Mouse (Mus musculus): Measurements from ENCODE around the gene Galnt17. TPM values are rescaled to one million over a fixed set of nuclear protein-coding genes. Genes with fewer than 3 reads are reported as not detected.

The Galnt17 gene
- total RNA-seq, 2 experiments from 2014 or later, result 29.6 to 30.7 TPM

- DNase-seq (ENCODE audit: extremely low spot score in 1 of 2, low spot score in 2 of 2), result peak in 1 of 2 experiments; percentile 20
- intact Hi-C loops (cut with DNase I), result loop anchor here (10.0 kb wide), 1 partner anchor 142 kb away; no protein-coding TSS in a partner anchor
Measured at GRCm38 (mm10) chr5:131006524-131006923, 301.8 kb downstream of the Galnt17 start.

DNA sequence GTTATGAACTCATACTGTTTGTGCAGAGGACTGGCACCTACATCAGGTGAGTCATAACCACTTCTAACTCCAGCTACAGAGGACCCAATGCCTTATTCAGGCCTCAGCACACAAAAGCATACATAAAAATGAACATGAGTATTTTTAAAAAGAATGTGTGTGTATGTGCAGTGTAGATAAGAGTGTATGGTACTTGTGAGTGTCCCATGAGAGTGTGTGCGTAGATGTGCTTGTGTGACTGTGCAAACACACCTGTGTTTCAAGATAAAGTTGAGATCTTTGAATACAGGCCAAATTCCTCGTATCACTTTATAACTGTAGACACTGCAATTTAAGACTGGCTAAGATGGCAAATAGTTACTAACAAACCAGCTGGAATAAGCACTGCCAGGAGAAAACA, 307.7 kb downstream of the Galnt17 start:
- intact Hi-C loops (cut with DNase I), result loop anchor here (10.0 kb wide), 1 partner anchor 136 kb away; no protein-coding TSS in a partner anchor

DNA sequence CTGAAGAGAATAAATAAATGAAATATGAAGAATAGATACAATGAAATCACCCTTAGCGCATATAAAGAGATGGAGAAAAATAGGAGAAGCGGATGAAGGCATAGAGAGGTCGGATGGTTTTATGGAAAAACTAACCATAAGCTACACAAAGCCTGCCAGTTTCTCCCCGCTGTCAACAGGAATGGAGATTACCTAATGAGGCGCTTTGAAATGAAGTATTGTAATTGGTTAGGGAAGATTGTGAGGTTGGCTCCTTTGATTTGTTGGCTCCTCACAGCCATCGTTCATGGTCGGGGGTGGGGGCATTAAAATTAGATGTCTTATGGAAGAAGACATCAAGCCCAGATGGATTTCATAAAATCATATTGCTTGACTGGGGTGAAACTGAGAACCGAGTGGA, 329.0 kb downstream of the Galnt17 start:
- no peak for DNase-seq (ENCODE audit: extremely low spot score in 1 of 2, low spot score in 2 of 2)
- intact Hi-C loops (cut with DNase I), result no loop called here

More for the DNA sequence above, 307.7 kb downstream of the Galnt17 start:
- DNase-seq (ENCODE audit: extremely low spot score in 1 of 2, low spot score in 2 of 2), result no peak

DNA sequence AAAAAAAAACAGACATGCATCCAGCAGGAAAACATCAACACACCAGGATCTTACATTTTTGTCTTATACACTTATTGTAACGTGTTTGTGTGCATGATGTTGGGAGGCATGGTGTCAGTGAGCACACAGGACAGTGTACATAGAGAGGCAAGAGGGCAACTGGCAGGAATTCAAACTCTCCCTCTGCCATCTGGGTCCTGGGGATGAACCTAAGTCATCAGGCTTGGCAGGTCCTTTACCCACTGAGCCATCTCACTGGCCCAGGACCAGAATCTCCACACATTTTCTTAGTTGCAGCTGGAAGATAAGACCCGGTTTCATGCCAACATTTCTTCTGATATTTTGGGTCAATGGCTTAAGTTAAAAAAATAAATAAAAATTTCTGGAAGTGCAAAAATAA, 329.4 kb downstream of the Galnt17 start:
- DNase-seq (ENCODE audit: extremely low spot score in 1 of 2, low spot score in 2 of 2), result no peak
- intact Hi-C loops (cut with DNase I), result no loop called here

GRCm38 (mm10) chr5:130977999-130978398, 330.3 kb downstream of the Galnt17 start:
- intact Hi-C loops (cut with DNase I), result no loop called here
- no peak for DNase-seq (ENCODE audit: extremely low spot score in 1 of 2, low spot score in 2 of 2)

DNA sequence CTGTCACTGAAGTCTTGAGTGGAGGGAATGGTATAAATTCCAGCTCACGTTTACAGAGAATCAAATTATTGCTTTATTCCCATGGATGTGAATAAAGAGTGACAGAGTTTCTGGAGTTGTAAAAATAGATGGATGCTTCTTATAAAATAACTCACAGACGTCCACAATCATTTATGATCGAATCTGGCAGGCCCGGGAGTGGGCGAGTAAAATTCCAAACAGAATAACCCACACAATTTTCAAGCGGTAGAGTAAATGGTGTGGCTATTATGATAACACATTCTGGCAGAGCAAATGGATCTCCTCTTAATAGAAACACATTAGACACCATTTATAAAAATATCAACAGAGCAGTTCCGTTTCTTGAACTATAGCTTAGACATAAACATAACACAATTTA, 355.9 kb downstream of the Galnt17 start:
- DNase-seq (ENCODE audit: extremely low spot score in 1 of 2, low spot score in 2 of 2), result no peak
- intact Hi-C loops (cut with DNase I), result no loop called here

DNA sequence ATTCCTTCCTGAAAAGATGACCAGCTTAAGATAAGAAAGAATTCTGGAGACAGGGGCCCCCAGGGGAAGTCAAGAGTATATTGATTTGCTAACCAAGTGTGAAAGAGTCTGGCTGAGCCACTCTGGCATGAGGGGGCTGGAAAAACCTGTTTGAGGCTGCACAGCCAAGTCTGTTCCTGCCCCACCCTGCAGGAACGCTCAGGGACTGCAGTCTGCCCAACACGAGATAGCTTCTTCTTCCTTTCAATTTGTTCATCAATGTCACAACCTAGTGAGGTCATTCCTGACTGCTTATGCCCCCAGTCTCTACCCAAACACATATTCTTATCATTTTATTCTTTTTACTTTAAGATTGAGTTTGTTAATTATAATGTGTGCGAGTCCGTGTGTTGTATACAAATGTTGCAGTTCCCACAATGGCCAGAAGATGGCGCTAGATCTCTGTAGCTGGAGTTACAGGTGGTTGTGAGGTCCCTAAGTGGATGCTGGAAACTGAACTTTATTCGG, 357.4 kb downstream of the Galnt17 start:
- intact Hi-C loops (cut with DNase I), result no loop called here
- DNase-seq (ENCODE audit: extremely low spot score in 1 of 2, low spot score in 2 of 2), result peak in 1 of 2 experiments; percentile 26

GRCm38 (mm10) chr5:130950421-130950820, 357.9 kb downstream of the Galnt17 start:
- DNase-seq (ENCODE audit: extremely low spot score in 1 of 2, low spot score in 2 of 2), result no peak
- intact Hi-C loops (cut with DNase I), result no loop called here

DNA sequence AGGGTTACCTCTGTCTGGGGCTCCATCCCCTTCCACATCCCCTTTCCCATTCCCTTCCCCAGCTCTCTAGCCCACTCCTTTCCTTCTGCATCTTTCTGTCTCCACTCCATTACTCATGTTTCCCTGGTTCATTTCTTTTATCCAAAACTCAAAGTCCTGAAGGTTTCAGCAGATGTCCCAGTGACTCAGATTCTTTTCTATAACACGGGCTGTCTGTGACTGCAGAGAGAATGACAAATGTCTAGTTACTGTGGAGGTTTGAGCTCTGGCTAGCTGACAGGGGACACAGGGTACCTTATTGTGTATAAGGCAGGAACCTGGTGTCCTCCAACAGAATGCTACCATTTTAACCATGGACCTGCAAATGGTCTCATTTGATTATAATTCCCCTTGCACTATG, 358.6 kb downstream of the Galnt17 start:
- intact Hi-C loops (cut with DNase I), result no loop called here
- DNase-seq (ENCODE audit: extremely low spot score in 1 of 2, low spot score in 2 of 2), result no peak

DNA sequence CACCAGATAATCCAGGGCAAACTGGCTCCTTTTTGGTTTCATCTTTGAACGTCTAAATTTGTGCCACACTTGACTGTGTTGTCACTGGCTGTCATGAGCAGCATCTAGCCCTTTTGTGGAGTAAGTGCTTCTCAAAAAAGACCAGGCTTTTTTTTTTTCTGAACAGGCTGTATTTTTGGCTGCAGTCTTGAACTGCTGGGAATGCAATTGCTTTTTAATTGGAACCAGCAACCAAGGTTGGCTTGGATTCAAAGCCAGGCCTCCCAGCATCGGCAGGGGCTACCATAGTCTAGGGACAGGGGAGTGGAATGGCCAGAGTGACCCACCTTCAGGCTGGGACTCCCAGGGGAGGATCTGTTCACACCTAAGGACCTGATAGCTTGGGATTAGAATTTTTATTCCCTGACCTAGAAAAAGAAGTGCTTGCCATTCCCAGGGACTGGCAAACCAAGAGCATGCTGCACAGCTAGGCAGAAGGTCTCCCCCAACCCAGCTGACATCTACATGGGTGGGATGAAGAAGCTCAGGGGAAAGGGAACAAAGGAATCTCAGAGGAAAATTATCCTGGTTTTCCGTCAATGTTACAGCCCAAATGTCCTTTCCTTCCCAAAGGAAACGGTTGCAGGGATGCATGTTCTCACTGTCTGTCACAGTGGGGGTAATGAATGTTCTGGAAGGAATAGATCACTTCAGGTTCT, 369.2 kb downstream of the Galnt17 start:
- peak; percentile 46 to 52 for DNase-seq (ENCODE audit: extremely low spot score in 1 of 2, low spot score in 2 of 2)
- intact Hi-C loops (cut with DNase I), result no loop called here

DNA sequence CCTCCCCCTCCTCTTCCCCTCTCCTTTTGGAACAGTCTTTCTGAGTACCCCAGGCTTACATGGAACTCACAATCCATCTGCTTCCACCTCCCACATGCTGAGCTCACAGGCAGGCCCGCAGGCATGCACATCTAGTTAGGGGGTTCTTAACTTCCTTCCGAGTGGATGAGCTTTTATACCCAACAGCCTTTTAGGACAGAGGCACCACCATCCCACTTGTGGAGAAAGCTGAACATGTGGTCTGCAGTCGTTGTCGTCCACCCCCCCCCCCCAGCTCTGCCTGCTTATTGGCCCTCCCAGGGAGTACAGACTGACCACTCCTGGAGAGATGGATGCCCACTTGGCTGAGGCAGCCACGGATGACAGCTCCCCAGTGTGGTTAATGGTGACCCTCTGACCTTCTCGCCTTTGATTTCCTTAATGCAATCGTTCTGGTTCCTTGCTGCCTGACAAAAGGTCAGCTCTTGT, 370.0 kb downstream of the Galnt17 start:
- intact Hi-C loops (cut with DNase I), result no loop called here
- DNase-seq (ENCODE audit: extremely low spot score in 1 of 2, low spot score in 2 of 2), result peak; percentile 28 to 30

DNA sequence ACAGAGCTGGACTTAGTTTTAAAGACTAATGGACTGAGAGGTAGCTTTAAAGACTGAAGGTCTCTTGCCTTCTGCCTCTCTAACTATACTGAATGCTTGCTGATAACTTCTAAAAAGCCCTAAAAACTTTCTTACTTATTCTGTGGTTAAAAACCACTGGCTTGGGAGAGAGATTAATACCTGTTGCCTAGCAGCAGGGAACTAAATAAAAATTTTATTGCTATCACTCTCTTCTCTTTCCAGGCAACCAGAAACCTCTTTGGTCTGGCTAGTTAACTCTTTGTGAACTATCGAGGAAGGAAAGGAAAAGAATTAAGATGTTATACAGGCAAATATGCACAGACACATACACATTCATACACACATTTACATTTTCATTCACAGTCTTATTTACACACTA, 377.3 kb downstream of the Galnt17 start:
- intact Hi-C loops (cut with DNase I), result no loop called here
- no peak for DNase-seq (ENCODE audit: extremely low spot score in 1 of 2, low spot score in 2 of 2)

DNA sequence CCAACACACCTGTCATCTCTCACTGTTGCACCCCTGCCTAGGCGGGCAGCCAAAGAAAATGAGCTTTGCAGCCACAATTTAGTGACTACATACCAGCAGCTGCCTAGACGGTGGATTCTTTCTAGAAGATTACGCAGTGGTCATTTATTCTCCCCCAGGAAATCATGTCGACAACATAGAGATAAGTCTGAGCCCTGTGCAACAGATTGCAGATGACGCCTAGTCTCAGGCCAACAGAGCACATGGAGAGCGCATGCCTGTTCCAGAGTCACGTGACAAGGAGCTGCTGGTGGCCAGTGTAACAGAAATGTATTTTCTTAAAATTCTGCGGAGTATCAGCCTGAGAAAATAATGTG, 380.5 kb downstream of the Galnt17 start:
- intact Hi-C loops (cut with DNase I), result no loop called here
- DNase-seq (ENCODE audit: extremely low spot score in 1 of 2, low spot score in 2 of 2), result no peak

DNA sequence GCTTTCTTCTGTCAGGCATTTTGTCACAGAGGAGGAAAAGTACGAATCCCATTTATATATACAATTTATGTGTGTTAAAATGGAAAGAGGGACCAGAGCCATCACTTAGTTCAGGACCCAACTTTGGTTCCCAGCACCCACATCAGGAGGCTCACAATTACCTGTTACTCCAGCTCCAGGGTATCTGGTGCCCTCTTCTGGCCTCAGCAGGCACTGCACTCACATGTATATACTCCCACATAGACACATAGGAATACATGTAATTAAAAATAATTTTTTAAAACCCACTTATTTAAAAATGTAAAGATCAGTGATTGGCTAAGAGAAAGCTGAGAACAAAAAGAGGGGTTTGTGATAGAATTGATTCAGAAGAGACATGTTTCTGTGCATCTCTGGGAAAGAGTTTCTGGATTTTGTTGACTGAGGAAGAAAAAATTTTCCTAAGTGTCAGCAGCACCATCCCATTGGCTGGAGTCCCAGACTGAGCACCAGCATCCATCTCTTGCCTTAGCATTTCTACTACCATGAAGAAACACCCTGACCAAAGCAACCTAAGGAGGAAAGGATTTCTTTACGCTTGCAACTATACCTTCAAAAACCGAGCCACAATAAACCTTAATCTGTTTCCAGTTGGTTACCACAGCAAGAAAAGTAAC, 381.0 kb downstream of the Galnt17 start:
- no peak for DNase-seq (ENCODE audit: extremely low spot score in 1 of 2, low spot score in 2 of 2)
- intact Hi-C loops (cut with DNase I), result no loop called here

- intact Hi-C loops (cut with DNase I), result no loop called here
- peak in 1 of 2 experiments; percentile 10 for DNase-seq (ENCODE audit: extremely low spot score in 1 of 2, low spot score in 2 of 2)
Measured at GRCm38 (mm10) chr5:130925681-130926080, 382.6 kb downstream of the Galnt17 start.

DNA sequence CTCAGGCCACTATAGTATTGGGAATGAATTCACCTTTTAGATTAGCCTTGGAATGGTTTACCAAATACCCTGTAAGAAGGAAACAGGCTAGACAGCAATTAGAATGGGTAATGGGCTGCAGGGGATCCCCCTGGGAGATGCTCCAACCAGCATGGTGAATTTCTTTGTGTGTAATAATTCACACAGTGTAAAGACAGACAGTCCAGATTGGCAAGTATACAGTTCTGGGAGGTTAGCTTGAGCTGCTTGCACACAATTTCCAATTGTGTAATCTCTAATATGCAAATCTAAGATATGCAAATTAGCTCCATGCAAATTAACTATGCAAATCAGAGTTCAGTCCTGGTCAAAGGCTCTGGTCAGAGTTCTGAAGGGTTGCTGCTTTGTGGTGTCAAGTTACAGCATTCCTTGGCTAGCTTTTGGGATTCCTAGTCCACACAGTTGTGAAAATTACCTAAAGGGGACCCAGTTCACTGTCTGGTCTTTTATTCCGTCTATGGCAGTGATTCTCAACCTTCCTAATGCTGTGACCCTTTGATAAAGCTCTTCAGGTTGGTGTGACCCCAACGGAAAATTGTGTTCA, 384.0 kb downstream of the Galnt17 start:
- intact Hi-C loops (cut with DNase I), result no loop called here
- no peak for DNase-seq (ENCODE audit: extremely low spot score in 1 of 2, low spot score in 2 of 2)

GRCm38 (mm10) chr5:130919969-130920368, 388.3 kb downstream of the Galnt17 start:
- intact Hi-C loops (cut with DNase I), result no loop called here
- DNase-seq (ENCODE audit: extremely low spot score in 1 of 2, low spot score in 2 of 2), result no peak

GRCm38 (mm10) chr5:130914606-130915005, 393.7 kb downstream of the Galnt17 start:
- no peak for DNase-seq (ENCODE audit: extremely low spot score in 1 of 2, low spot score in 2 of 2)
- intact Hi-C loops (cut with DNase I), result no loop called here

- DNase-seq (ENCODE audit: extremely low spot score in 1 of 2, low spot score in 2 of 2), result no peak
- intact Hi-C loops (cut with DNase I), result no loop called here
Measured at GRCm38 (mm10) chr5:130911551-130911950, 396.7 kb downstream of the Galnt17 start.

DNA sequence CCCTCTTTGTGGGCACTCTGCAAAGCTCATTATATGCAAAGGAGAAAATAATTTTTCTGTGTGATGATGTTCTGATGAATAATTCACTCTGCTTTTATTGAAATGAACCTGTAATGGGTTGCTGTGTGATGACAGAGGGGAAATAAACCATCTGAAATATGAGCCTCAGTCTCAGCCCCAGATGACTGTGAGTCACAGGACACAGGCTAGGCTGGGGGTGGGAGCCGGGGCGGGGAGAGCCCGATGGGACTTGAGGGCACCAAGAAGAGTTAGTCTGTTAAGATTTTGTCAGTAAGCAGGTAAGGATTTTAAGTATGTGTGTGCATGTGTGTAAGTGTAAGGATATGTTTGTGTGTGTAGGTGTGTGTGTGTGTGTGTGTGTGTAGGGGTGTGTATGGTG, 406.6 kb downstream of the Galnt17 start:
- intact Hi-C loops (cut with DNase I), result no loop called here
- DNase-seq (ENCODE audit: extremely low spot score in 1 of 2, low spot score in 2 of 2), result no peak

All from left cerebral cortex, postnatal 10 days (tissue).